Mouse (Mus musculus): ENCODE results near the gene Fstl4. TPM values are rescaled to one million over a fixed set of nuclear protein-coding genes. Genes with fewer than 3 reads are reported as not detected.

Fstl4 gene
- 12.6 and 15.2 TPM in 2 replicates for polyA plus RNA-seq (2015; fragmentation: Nextera tagmentation; extraction: Ambion mirVana)

DNA sequence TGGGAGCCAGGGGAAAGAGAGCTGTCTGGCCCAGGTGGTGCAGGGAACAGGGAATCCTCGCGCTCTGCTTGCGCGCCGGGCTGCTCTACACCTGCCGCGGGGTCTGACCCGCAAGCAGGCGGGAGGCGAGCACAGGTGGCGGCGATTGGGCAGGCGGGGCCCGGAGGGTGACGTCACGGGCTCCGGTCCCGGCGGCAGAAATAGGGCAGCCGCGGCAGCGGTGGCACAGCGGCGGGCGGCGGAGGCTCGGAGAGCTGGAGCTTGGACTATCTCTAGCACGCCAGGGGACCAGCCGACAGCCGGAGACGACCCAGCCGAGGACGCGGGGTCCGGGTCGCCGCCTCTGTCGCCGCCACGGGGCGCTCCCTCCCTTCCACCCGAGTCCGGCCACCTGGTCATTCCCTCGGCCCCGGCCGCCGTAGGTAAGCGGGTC is at the start of gene Fstl4:
Fstl4 (plus strand) TSS at position 174 of the 433 bp plus-strand sequence.

Data from neural tube, postnatal 0 days (tissue).